Mouse (Mus musculus) gastrocnemius, postnatal 4 days (tissue): ENCODE results near the gene E2f7. TPM values are rescaled to one million over a fixed set of nuclear protein-coding genes. Genes with fewer than 3 reads are reported as not detected.
"Not testable (repeated sequence)": the region's sequence is repeated elsewhere in the genome, so short reads cannot be mapped to it uniquely, and the experiment has no call there.

Experiments used
- DNase-seq, 2 experiments: peaks; one replicate each; pipeline ENCODE4 v3.0.0; 2021 to 2022; ENCODE audit warnings: low spot score in 2 of 2, mixed read lengths in 2 of 2
- long read RNA-seq, 2 experiments: library from polyadenylated mRNA; stranded (forward); transcript quantifications; one replicate each; pipeline ENCODE4 v2.0.0; 2021
- total RNA-seq, 2 experiments: library from RNA; stranded (reverse); gene quantifications; 2 replicates each; pipeline ENCODE4 v1.2.3; 2021

Gene E2f7
- total RNA-seq = 10 to 100 TPM; 10.9 to 11.6 TPM
- long read RNA-seq, experiment 1, full-length matches to known transcripts = 3 of 5 reads
- long read RNA-seq, experiment 1, partial matches to known transcripts = 1 of 5 reads
- long read RNA-seq, experiment 1, other reads (novel, unspliced or antisense) = 1 of 5 reads
- long read RNA-seq, experiment 2, full-length matches to known transcripts = 4 of 6 reads
- long read RNA-seq, experiment 2, partial matches to known transcripts = 2 of 6 reads
- long read RNA-seq, experiment 2, other reads (novel, unspliced or antisense) = 0 of 6 reads

- DNase-seq = peak; percentile 82 to 90
Observed at GRCm38 (mm10) chr10:110744686-110745639, at the start of gene E2f7. Gene E2f7 (plus strand): TSS chr10:110745439.

- no peak for DNase-seq
Observed at GRCm38 (mm10) chr10:110701276-110701675, 44.0 kb upstream of the E2f7 start.

DNA sequence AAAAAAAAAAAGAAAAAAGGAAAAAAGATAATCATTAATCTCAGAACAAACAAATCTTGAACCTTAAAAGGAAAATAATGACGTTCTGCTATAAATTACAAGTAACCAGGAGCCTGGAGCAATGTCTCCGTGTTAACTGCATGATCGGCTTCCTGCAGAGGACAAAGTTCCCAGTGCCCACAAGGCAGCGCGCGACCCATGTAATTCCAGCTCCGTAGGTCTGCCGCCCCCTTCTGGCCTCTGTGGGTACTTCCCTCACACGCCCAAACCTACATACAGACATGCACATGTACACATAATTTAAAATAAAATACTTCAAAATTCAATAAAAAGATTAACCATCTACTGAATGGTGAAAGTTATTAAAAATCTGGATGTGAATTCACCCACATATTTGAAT, 39.6 kb upstream of the E2f7 start:
- DNase-seq = no peak

GRCm38 (mm10) chr10:110707390-110708113, 37.7 kb upstream of the E2f7 start:
- DNase-seq = no peak

GRCm38 (mm10) chr10:110716887-110717286, 28.4 kb upstream of the E2f7 start:
- no peak for DNase-seq

DNA sequence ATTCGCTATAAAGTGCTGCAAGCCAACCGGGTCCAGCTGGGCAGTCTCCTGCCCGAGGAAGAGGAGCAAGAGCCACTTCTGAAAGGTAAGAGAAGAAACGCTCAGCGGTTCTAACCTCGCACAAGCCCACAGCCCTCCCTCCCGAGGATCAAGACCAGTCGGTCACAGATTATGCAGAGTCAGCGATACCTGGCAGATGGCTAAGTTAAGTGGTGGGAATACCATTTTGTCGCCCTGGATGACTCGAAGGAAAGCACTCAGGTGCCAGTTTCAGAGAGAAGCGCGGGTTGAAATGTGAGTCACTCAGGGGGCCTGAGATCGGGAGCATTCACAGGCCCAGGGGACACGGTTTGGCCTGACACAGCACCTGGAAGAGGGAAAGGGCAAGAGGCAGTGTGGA, 18.8 kb upstream of the E2f7 start:
- DNase-seq = no peak

DNA sequence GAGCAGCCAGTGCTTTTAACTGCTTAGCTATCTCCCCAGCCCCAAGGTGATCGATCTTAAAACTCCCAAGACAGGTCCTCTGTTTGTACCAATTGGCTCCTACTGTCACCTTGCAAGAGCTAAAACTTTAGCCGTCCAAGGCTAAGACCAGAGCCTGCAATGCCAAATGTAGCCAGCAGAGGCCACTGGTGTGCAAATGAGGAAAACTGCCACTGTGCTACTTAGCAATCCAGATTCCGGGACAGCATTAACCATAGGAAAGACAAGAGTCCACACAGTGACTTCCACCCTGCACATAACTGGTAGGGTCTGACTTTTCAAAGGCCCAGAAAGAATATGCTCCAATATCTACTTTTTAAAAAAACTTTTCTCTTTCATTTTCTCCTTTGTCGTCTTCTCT, 17.4 kb upstream of the E2f7 start:
- DNase-seq = no peak

DNA sequence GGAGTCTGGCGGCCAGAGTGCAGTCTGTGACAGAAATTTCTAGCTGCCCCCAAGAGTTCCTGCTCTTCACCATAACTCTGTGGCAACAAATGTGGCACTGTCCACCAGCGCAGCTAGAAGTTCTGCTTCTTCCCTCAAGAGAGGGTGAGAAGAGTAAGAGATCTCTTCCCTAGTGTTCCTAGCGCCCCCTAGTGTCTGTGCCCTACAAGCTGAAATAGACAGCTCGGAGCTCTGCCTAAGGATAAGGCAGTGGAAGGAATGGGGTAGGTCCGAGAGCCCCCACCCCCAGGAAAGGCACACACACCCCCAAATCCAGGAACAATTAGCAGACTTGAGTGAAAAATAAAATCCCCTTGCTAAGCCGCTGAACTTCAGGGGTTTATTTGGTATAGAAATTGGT, 11.9 kb upstream of the E2f7 start:
- peak; percentile 28 to 66 for DNase-seq

DNA sequence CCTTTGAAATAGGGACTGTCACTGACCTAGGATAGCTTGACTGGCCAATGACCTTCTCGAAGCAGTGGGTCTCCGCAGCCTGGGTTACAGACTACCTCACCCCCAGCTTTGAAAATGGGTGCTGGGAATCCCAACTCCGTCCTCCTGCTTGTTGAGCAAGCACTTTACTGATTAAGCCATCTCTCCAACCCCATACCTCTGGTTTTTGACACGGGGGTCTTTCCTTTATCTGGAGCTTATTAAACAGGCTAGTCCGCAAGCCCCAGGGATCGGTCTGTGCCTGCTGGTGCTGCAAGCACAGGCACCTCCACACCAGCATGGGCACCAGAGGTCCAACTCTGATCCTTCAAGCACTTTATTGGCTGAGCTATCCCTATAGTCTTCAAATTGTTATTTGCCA, 1.5 kb upstream of the E2f7 start:
- DNase-seq = no peak

DNA sequence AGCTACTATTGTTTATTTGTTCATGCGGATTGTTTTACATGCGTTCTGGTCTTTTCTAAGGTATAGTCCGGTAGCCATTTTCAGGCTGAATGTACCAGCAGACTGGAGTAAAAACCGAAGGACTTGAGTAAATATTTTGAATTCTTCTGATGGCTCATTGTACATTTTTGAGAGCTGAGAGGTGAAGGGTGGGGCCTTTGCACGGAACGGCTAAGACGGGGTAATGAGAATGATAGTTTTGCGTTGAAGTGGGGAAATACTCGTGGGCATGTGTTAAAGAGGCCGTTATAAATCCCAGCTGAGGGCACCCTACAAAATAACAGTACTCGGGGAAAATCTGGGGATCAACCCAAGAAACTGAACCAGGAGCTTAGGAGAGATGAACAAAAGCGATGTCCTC, 1.1 kb upstream of the E2f7 start:
- DNase-seq = no peak

- no peak for DNase-seq
Observed at GRCm38 (mm10) chr10:110745640-110746032, 397 bp downstream of the E2f7 start.

GRCm38 (mm10) chr10:110749081-110749480, 3.8 kb downstream of the E2f7 start:
- DNase-seq = no peak

GRCm38 (mm10) chr10:110749510-110750305, 4.5 kb downstream of the E2f7 start:
- no peak for DNase-seq

- DNase-seq = no peak
Observed at GRCm38 (mm10) chr10:110752849-110753248, 7.6 kb downstream of the E2f7 start.

- no peak for DNase-seq
Observed at GRCm38 (mm10) chr10:110755556-110755955, 10.3 kb downstream of the E2f7 start.

DNA sequence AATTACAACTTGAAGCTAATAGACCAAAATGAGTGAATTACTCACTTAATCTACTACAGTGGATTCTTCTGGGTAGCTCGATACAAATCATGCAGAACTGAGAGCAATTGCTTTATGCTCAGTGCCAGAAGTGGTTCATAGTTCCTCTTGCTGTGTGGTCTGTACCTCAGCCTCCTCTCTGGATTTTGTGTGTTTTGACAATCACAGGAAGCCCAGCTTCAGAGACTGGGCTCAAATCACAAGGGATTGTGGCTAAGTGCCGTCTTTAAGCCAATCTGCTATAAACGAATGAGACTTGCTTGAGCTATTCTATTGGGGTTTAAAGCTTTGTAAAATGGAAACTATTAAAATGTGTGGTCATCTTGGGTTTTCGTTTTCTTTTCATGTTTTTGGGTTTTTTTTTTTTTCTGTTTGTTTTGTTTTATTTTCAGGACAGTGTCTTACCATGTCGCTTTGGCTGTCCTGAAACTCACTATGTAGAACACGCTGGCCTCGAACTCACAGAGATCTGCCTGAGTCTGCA, 11.1 kb downstream of the E2f7 start:
- no peak for DNase-seq

GRCm38 (mm10) chr10:110760552-110760951, 15.3 kb downstream of the E2f7 start:
- DNase-seq = not testable (repeated sequence)

DNA sequence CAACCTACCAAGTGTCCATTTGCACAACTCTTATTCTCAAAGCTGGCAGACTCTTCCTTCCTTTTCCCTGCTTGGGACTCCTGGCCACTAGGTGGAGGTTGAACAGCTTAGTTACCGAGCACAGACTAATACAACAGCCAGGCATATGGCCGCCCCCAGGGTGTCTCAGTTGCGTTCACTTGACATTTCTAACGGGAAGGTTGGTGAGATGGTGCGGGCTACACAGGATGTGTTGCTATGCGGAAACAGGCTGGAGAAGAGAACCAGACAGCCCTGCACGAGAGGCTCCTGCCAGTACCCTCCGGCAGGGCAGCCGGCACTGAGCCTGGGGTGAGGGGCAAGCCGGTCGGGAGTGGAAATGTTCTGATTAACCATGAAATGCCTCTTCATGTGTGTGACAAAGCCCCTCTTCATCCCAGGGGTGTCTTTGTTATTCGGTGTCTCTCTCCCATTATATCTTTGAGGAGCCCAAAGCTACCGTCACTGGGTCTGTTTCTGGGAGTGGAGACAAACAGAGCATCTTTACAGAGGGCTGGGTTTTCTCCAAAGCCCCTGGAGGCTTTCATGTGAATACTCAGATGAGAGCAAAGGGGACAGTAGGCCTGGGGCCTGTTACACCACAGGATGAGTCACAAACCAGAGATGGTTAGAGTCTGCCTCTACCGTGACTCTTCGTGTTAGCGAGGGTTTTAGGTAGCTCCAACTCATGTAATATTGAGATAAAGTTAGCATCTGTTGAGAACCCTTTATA, 17.1 kb downstream of the E2f7 start:
- DNase-seq = no peak

DNA sequence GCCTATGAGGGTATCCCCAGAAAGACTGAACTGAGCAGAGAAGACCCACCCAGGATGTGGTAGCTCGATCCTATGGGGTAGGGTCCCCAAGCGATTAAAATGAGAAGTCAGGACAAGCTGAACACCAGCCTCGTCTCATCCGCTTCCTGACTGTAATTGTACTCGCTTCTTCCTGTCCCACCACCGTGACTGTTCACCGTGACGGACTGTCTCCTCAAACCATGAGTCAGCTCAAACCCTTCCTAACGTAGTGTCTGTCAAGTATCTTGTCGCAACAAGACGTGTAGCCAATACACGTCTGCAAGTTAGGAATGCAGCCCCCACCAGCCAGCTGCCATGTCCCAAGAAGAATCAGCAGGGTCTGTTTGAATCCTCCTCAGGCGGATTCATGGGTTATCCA, 18.2 kb downstream of the E2f7 start:
- DNase-seq = no peak

DNA sequence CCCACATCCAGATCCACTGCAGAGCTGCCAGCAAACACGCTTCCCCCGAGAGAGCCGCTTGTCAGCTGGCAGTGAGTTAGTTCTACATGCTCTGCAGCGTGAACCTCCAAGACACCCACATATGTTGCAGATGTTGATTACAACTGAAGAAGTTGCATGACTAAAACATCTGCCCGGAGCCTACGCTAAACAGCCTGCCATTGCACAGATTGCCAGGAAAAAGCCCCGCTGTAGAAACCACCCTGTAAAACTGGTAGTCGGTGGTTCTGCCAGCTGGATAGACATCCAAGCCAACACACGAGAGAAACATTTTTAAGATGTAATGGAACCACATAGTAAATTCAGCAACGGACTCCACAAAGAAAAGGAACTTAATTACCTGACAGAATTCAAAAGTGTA, 24.3 kb downstream of the E2f7 start:
- no peak for DNase-seq
